Mouse (Mus musculus): ENCODE data around the gene Atg14. TPM values are rescaled to one million over a fixed set of nuclear protein-coding genes. Genes with fewer than 3 reads are reported as not detected.

Gene Atg14
- total and polyA plus RNA-seq, 3 experiments, result 3.2 to 9.4 (median 3.6) TPM

GRCm38 (mm10) chr14:47518619-47519018 lies 51.8 kb downstream of the Atg14 start:
- no peak for DNase-seq (ENCODE audit: extremely low read depth)
- Histone ChIP-seq H3K27ac (ENCODE audit: insufficient read depth, low read depth) (no peak overlapping the region), H3K79me2 (replicated peaks; ENCODE audit: control insufficient read depth, extremely low read depth, insufficient read depth, poor library complexity, severe bottlenecking) (no peaks in the 10 kb centered on the region; the same call in 1 of the 2 replicates), H3K4me2 (ENCODE audit: insufficient read depth, low read depth, poor library complexity, severe bottlenecking) (no peak overlapping the region), H3K9me3 (replicated peaks; ENCODE audit: low read length) (no peaks in the 10 kb centered on the region), H3K4me3 (replicated peaks in 1 of 3; ENCODE audit: low read depth in 2 of 3, low read length in 2 of 3, poor library complexity in 1 of 3) (no peak overlapping the region), H3K4me1 (ENCODE audit: control insufficient read depth in 1 of 2, insufficient read depth in 2 of 2) (peaks cover 0 to 10% of the 10 kb centered on the region in 2 experiments; a peak in 2 of 4 replicates), H3K36me3 (replicated peaks in 1 of 2; ENCODE audit: control insufficient read depth in 1 of 2, insufficient read depth in 1 of 2, low read length in 1 of 2) (peaks cover 0 to 54% of the 10 kb centered on the region in 2 experiments), H3K9ac (ENCODE audit: insufficient read depth, low read depth) (no peak overlapping the region), H3K27me3 (replicated peaks) (no peaks in the 10 kb centered on the region)
- TF ChIP-seq PAX5 (IDR thresholded peaks at IDR 0.05; ENCODE audit: low read length), result no peak
- TF ChIP-seq ZMIZ1 (IDR thresholded peaks at IDR 0.05; ENCODE audit: low read depth, low read length), result no peak
- TF ChIP-seq CHD1 (IDR thresholded peaks at IDR 0.05; ENCODE audit: low read depth, low read length), result no peak
- no peak for TF ChIP-seq CTCF (conservative IDR thresholded peaks at IDR 0.05 in 1 of 2, IDR thresholded peaks at IDR 0.05 in 1 of 2; ENCODE audit: low read depth in 2 of 2, low read length in 2 of 2)
- TF ChIP-seq USF1 (IDR thresholded peaks at IDR 0.05; ENCODE audit: low read depth, low read length), result no peak
- no peak for TF ChIP-seq MXI1 (IDR thresholded peaks at IDR 0.05; ENCODE audit: low read depth, low read length)
- no peak for TF ChIP-seq E2F4 (IDR thresholded peaks at IDR 0.05; ENCODE audit: insufficient replicate concordance, low read depth, low read length)
- no peak for TF ChIP-seq MAX (IDR thresholded peaks at IDR 0.05; ENCODE audit: low read length)
- TF ChIP-seq NELFE (IDR thresholded peaks at IDR 0.05; ENCODE audit: low read depth, low read length), result no peak
- TF ChIP-seq ZNF384 (IDR thresholded peaks at IDR 0.05; ENCODE audit: low read depth, low read length), result no peak
- no peak for TF ChIP-seq BHLHE40 (IDR thresholded peaks at IDR 0.05; ENCODE audit: low read depth, low read length)
- TF ChIP-seq ZC3H11A (IDR thresholded peaks at IDR 0.05; ENCODE audit: low read depth, low read length), result no peak
- no peak for TF ChIP-seq TBP (conservative IDR thresholded peaks at IDR 0.05; ENCODE audit: low read depth, low read length)
- TF ChIP-seq POLR2A (IDR thresholded peaks at IDR 0.05; ENCODE audit: low read depth, low read length), result no peak
- dilution Hi-C loops (cut with MboI; ENCODE audit: extremely low pct_ligation_motif_present, extremely low pct_unique_long_range_greater_than_20kb, low sequenced_read_pairs), result no loop called here
- in situ Hi-C loops (cut with MboI; ENCODE audit: low pct_ligation_motif_present, low pct_unique_long_range_greater_than_20kb, low sequenced_read_pairs), result no loop called here

- Histone ChIP-seq H3K4me3 (replicated peaks in 1 of 3; ENCODE audit: low read depth in 2 of 3, low read length in 2 of 3, poor library complexity in 1 of 3) (no peak overlapping the region), H3K27me3 (replicated peaks) (no peaks in the 10 kb centered on the region), H3K36me3 (replicated peaks in 1 of 2; ENCODE audit: control insufficient read depth in 1 of 2, insufficient read depth in 1 of 2, low read length in 1 of 2) (peaks cover 0 to 51% of the 10 kb centered on the region in 2 experiments), H3K4me1 (ENCODE audit: control insufficient read depth in 1 of 2, insufficient read depth in 2 of 2) (peaks cover 0 to 23% of the 10 kb centered on the region in 2 experiments; a peak in 2 of 4 replicates), H3K27ac (ENCODE audit: insufficient read depth, low read depth) (no peak overlapping the region), H3K79me2 (replicated peaks; ENCODE audit: control insufficient read depth, extremely low read depth, insufficient read depth, poor library complexity, severe bottlenecking) (no peaks in the 10 kb centered on the region; the same call in 1 of the 2 replicates), H3K9ac (ENCODE audit: insufficient read depth, low read depth) (no peak overlapping the region), H3K4me2 (ENCODE audit: insufficient read depth, low read depth, poor library complexity, severe bottlenecking) (no peak overlapping the region), H3K9me3 (replicated peaks; ENCODE audit: low read length) (no peaks in the 10 kb centered on the region)
- TF ChIP-seq CHD1 (IDR thresholded peaks at IDR 0.05; ENCODE audit: low read depth, low read length) (no peak), IRF4 (IDR thresholded peaks at IDR 0.05; ENCODE audit: low read depth, low read length) (no peak), MAZ (IDR thresholded peaks at IDR 0.05; ENCODE audit: low read depth, low read length) (no peak), ZMIZ1 (IDR thresholded peaks at IDR 0.05; ENCODE audit: low read depth, low read length) (no peak), SMC3 (IDR thresholded peaks at IDR 0.05; ENCODE audit: low read depth, low read length) (no peak), USF2 (conservative IDR thresholded peaks at IDR 0.05; ENCODE audit: low read depth, low read length) (no peak), ELF1 (IDR thresholded peaks at IDR 0.05; ENCODE audit: low read depth, low read length) (no peak), JUND (conservative IDR thresholded peaks at IDR 0.05; ENCODE audit: low read depth, low read length) (no peak), MYC (IDR thresholded peaks at IDR 0.05; ENCODE audit: low read depth, low read length) (no peak)
- dilution Hi-C loops (cut with MboI; ENCODE audit: extremely low pct_ligation_motif_present, extremely low pct_unique_long_range_greater_than_20kb, low sequenced_read_pairs) (no loop called here), in situ Hi-C loops (cut with MboI; ENCODE audit: low pct_ligation_motif_present, low pct_unique_long_range_greater_than_20kb, low sequenced_read_pairs) (no loop called here)
- DNase-seq (ENCODE audit: extremely low read depth), result no peak
Observed at GRCm38 (mm10) chr14:47516755-47517154, 53.7 kb downstream of the Atg14 start.
